Mouse (Mus musculus) G1E (cell line): ENCODE measurements around the gene Hoxd8. TPM values are rescaled to one million over a fixed set of nuclear protein-coding genes. Genes with fewer than 3 reads are reported as not detected.

Experiments used
- ATAC-seq: 2 replicates; pipeline ENCODE4 v1.8.0; 2016; ENCODE audit warnings: mild to moderate bottlenecking; ENCODE audit not compliant: insufficient number of reproducible peaks, poor library complexity, low FRiP score, severe bottlenecking; ENCODE audit errors: extremely low read depth
- DNase-seq: peaks from one replicate; pipeline ENCODE4 v3.0.0; 2012; ENCODE audit warnings: low spot score
- H3K27me3 ChIP-seq: 2 replicates; pipeline ENCODE4 v1.6.1; 2012; ENCODE audit warnings: mild to moderate bottlenecking, low read length, inconsistent platforms; ENCODE audit not compliant: insufficient read depth
- H3K36me3 ChIP-seq: replicated peaks from 2 replicates; pipeline ENCODE3; 2012; ENCODE audit warnings: mild to moderate bottlenecking, inconsistent platforms
- H3K4me1 ChIP-seq: 2 replicates; pipeline ENCODE4 v1.6.1; 2012; ENCODE audit warnings: low read depth, low read length, inconsistent platforms, mixed read lengths; ENCODE audit not compliant: insufficient read depth
- H3K4me3 ChIP-seq: 2 replicates; pipeline ENCODE4 v1.5.1; 2012; ENCODE audit warnings: low read depth, mild to moderate bottlenecking, inconsistent platforms, low read length, moderate library complexity, mixed read lengths
- H3K9me3 ChIP-seq: replicated peaks from 2 replicates; pipeline ENCODE4 v1.6.1; 2012; ENCODE audit warnings: inconsistent platforms
- CTCF ChIP-seq: IDR thresholded peaks from 2 replicates; pipeline ENCODE4 v1.5.1; 2012; ENCODE audit warnings: low read depth, low read length, inconsistent platforms, mixed read lengths
- GATA1 ChIP-seq: IDR thresholded peaks from 2 replicates; pipeline ENCODE4 v1.6.1; 2012; ENCODE audit warnings: borderline replicate concordance, low read length, inconsistent platforms, mixed read lengths
- GATA2 ChIP-seq: IDR thresholded peaks from 2 replicates; pipeline ENCODE4 v1.6.1; 2012; ENCODE audit warnings: low read depth, low read length, inconsistent platforms, borderline replicate concordance
- POLR2AphosphoS5 ChIP-seq: IDR thresholded peaks from 2 replicates; pipeline ENCODE4 v1.6.1; 2012; ENCODE audit warnings: low read depth, low read length, inconsistent platforms; ENCODE audit not compliant: insufficient replicate concordance
- TAL1 ChIP-seq: conservative IDR thresholded peaks from 2 replicates; pipeline ENCODE4 v1.6.1; 2012; ENCODE audit warnings: low read depth, low read length, inconsistent platforms, mixed read lengths
- polyA plus RNA-seq: library from polyadenylated mRNA; stranded (reverse); fragments of >175 nt; gene quantifications from 2 replicates; pipeline ENCODE4 v1.2.3, GENCODE M21; 2012
- total RNA-seq, 2 experiments: library from RNA; stranded (forward) in 1 of 2; stranded (reverse) in 1 of 2; fragments of 200-1000 nt in 1 of 2; fragments of >200 nt in 1 of 2; fragmentation: Nextera tagmentation in 1 of 2; gene quantifications; 2 replicates each; pipeline ENCODE4 v1.2.3; 2014 to 2017

Hoxd8 gene
- total and polyA plus RNA-seq, 3 experiments: not detected

DNA sequence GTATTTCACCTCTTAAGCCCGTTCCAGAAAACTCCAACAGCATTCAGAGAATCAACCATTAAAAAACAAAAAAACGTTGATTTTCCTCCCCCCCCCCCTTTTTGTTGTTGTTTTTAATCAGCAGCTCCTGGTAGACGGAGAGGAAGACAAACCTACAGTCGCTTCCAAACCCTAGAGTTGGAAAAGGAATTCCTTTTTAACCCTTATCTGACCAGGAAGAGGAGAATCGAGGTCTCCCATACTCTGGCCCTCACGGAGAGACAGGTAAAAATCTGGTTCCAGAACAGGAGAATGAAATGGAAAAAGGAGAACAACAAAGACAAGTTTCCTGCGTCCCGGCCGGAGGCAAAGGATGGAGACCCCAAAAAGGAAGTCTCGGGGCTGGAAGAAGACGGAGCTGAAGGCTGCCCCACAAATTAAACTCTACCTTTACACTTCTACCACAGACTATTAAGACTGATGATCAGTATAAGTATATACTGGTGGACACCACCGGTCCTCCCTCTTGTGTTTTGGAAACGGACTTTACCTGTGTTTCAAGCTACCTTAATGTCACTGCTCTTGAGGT, 2.1 kb downstream of the Hoxd8 start:
- Histone ChIP-seq H3K4me3 (no peak overlapping the region), H3K27me3 (peaks cover 7% of the 10 kb centered on the region), H3K4me1 (no peaks in the 10 kb centered on the region), H3K36me3 (no peaks in the 10 kb centered on the region), H3K9me3 (peaks cover 12% of the 10 kb centered on the region)
- DNase-seq: no peak
- TF ChIP-seq GATA1: no peak
- ATAC-seq: no peak

DNA sequence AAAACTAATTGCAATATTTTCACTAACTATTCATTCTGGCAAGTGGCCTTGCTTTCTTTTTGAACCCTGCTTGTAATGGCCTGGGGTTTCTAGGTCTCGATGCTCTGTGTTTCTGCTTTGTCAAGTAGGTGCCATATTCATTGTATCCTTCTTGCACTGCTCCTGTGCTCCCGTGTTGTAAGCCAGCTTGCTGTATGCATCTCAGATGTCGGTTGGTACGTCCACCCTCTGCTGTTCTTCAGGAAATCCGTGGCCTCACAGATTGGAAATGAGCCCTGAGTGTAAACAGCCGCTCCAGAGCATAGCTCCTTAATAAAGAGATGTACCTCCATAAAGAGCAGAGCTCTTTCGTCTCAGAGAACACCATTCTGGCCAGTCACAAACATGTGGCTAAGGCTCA, 3.2 kb downstream of the Hoxd8 start:
- Histone ChIP-seq H3K27me3 (peaks cover 15% of the 10 kb centered on the region), H3K36me3 (no peaks in the 10 kb centered on the region), H3K4me1 (no peaks in the 10 kb centered on the region), H3K4me3 (no peak overlapping the region), H3K9me3 (peaks cover 12% of the 10 kb centered on the region)
- no peak for ATAC-seq
- TF ChIP-seq CTCF: no peak
- no peak for DNase-seq

DNA sequence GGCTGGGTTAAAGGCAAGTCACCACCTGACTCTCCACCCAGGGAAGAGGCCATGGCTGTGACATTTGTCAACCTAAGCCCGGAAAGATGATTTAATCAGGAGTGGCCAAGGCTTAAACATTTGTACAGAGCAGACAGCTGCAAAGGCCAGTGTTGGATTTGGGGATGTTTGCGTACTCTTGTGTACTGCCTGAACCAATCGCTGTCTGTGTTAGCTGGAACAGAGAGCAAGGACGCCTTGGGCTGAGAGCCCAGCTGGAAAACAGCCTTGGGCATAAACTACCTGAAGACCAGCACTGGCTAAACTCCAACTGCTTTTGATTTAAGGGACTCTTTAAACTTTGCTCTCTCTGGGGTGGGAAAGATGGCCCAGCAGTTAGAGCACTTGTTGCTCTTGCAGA, 4.3 kb downstream of the Hoxd8 start:
- H3K27me3 ChIP-seq: peaks cover 20% of the 10 kb centered on the region
- TF ChIP-seq POLR2AphosphoS5 (no peak), GATA2 (no peak), TAL1 (no peak), GATA1 (no peak), CTCF (no peak)
- DNase-seq: no peak
- peaks cover 12% of the 10 kb centered on the region for H3K9me3 ChIP-seq
- no peaks in the 10 kb centered on the region for H3K4me1 ChIP-seq
- no peaks in the 10 kb centered on the region for H3K36me3 ChIP-seq
- no peak for ATAC-seq
- no peak overlapping the region for H3K4me3 ChIP-seq

DNA sequence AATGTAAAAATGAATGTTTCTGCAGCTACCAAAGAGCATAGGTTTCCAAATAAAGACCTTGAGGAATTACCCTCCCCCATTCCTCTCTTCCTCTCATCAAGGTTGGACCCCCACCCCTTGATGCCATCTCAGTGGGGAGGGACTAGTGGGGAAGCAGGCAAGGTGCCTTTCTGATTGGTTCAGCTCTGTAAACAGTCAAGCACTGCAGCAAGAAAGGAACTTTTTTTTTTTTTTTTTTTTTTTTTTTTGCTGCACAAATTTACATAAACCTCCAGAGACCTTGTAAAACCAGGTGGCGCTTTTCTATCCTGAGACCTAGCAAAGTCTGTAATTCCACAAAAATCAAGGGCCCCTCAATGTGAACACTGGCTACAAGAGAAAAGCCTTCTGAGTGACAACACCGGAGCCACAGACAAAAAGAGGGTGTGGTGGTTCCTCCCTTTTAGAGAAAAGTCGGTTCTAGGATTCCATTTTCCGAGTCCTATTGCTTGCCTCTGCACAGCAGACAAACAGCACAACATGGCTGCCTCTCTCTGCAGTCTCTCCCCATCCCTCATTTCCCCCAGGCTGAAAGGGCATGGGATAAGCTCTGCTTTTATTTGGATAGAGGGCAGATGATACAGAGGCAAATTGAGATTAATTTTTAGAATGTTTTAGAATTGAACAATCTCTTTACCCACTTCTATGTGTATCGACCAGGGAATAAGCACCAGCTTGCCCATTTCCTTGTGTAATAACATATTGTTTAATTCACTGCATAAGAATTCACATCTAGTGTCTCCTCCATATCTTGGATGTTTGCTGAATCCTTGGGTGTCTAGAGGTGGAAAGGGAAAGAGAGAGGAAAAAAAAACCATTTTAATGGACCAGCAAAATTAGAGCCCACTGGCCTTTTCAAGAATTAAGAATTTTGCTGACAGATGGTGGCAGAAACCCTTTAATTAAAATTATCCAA, 5.3 kb downstream of the Hoxd8 start:
- peaks cover 9% of the 10 kb centered on the region for H3K9me3 ChIP-seq
- DNase-seq (no peak), ATAC-seq (no peak)
- no peaks in the 10 kb centered on the region for H3K36me3 ChIP-seq
- TF ChIP-seq POLR2AphosphoS5 (no peak), GATA2 (no peak), GATA1 (no peak), CTCF (no peak), TAL1 (no peak)
- H3K27me3 ChIP-seq: peaks cover 27% of the 10 kb centered on the region
- no peaks in the 10 kb centered on the region for H3K4me1 ChIP-seq
- no peak overlapping the region for H3K4me3 ChIP-seq

DNA sequence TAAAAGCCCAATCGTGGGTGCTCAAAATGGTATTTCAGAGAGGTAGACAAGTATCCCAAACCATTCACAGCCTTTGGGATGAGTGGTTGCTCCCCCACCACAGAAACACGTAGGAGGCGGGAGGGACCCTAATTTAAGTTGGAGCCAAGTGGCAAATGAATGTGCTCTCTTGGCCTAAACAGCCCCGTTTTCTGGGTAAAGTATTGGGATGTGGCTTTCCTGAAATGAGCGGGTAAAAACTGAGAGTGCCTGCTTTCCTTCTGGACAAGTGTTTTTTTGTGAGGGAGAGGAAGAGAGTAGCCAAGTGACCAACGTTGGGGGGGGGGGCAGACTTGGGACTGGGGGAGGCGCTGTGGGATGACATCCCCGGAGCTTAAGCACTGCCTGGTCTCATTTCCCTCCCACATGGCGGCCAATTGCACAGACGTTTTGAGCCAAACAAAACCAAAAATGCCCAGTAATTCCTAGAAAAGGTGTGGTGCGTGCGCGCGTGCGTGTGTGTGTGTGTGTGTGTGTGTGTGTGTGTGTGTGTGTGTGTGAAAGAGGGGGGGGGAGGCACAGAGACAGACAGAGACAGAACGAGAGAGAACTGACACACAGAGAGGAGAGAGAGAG, 6.6 kb downstream of the Hoxd8 start:
- TF ChIP-seq GATA2: no peak
- TF ChIP-seq GATA1: no peak
- TF ChIP-seq TAL1: no peak
- TF ChIP-seq POLR2AphosphoS5: no peak
- TF ChIP-seq CTCF: no peak
- H3K9me3 ChIP-seq: no peaks in the 10 kb centered on the region
- no peak overlapping the region for H3K4me3 ChIP-seq
- no peaks in the 10 kb centered on the region for H3K36me3 ChIP-seq
- no peak for DNase-seq
- ATAC-seq: no peak
- peaks cover 33% of the 10 kb centered on the region for H3K27me3 ChIP-seq
- peaks cover 9% of the 10 kb centered on the region for H3K4me1 ChIP-seq

DNA sequence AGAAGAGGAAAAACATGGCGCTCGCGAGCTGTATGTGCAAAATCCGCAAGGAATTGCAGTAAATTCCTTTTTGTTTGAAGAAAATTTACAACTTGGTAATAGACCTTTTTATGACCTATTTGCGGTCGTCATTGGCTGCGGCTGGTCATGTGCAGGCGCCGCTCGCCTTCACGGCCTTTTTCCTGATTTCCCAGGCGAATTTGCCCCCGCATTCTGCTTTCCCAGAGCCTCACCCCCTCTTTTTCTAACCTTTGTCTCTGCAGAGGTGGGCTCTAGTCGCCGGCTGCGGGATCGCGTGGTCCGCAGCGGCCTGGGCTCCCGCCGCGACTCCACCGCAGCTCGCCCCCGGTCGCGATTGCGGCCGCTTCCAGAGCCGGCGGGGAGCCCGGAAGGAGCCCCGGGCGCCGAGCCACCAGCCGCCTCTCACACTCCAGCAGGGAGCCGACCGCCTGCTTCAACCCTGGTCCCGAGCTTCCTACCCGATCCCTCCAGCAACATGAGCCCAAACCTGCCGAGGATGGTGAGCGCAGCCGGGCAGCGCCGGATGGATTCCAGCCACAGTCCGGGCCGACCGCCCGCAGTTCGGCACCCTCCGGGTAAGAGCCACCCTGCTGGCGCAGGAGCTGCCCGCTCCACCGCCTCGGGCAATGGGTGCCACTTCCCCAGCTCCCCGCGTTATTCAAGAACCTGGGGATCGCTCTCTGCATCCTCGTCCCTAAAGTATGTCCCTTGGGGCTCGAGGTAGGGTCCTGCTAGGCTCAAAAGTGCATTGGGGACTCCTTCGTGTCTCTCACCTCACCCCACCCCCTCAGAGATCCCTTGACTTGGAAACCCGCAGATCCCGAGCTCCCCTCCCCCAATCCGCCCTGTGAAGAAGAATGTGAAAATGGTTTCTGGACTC, 7.6 kb downstream of the Hoxd8 start, which contains the start of the genes Hoxd3 and Hoxd4:
Gene Hoxd3, plus strand, starts transcription at position 207 of the 901 bp plus-strand sequence.
Gene Hoxd4, plus strand, starts transcription at position 209 of the 901 bp plus-strand sequence.
- peak within 1 kb of the TSS; percentile 61 for H3K4me3 ChIP-seq
- H3K27me3 ChIP-seq: peaks cover 33% of the 10 kb centered on the region
- DNase-seq: no peak
- TF ChIP-seq POLR2AphosphoS5 (no peak), GATA2 (no peak), GATA1 (no peak), TAL1 (no peak), CTCF (no peak)
- H3K36me3 ChIP-seq: no peaks in the 10 kb centered on the region
- peaks cover 13% of the 10 kb centered on the region for H3K4me1 ChIP-seq
- ATAC-seq: no peak
- no peaks in the 10 kb centered on the region for H3K9me3 ChIP-seq
